Mouse (Mus musculus) heart, embryonic 10.5 days (tissue): ENCODE data around the gene Gls2. TPM values are rescaled to one million over a fixed set of nuclear protein-coding genes. Genes with fewer than 3 reads are reported as not detected.
"Not testable (repeated sequence)": the region's sequence is repeated elsewhere in the genome, so short reads cannot be mapped to it uniquely, and the experiment has no call there.

Experiments
- DNase-seq: peaks from one replicate; pipeline ENCODE4 v3.0.0-alpha.2; 2017; ENCODE audit warnings: low spot score
- H3K27ac ChIP-seq: fragments of 300-500 bp; sonication (generic); 2 replicates; pipeline ENCODE4 v1.5.1; 2016; ENCODE audit warnings: mild to moderate bottlenecking
- H3K27me3 ChIP-seq: fragments of 300-500 bp; sonication (generic); 2 replicates; pipeline ENCODE4 v1.6.1; 2016; ENCODE audit warnings: mild to moderate bottlenecking; ENCODE audit not compliant: poor library complexity, insufficient read depth, severe bottlenecking
- H3K36me3 ChIP-seq: fragments of 300-500 bp; sonication (generic); 2 replicates; pipeline ENCODE4 v1.6.1; 2016; ENCODE audit warnings: mild to moderate bottlenecking, moderate library complexity
- H3K4me1 ChIP-seq: fragments of 300-500 bp; sonication (generic); 2 replicates; pipeline ENCODE4 v1.6.1; 2016; ENCODE audit warnings: mild to moderate bottlenecking
- H3K4me3 ChIP-seq: fragments of 300-500 bp; sonication (generic); 2 replicates; pipeline ENCODE4 v1.5.1; 2016; ENCODE audit warnings: mild to moderate bottlenecking, moderate library complexity
- H3K9me3 ChIP-seq: fragments of 300-500 bp; sonication (generic); 2 replicates; pipeline ENCODE4 v1.6.1; 2016; ENCODE audit warnings: mild to moderate bottlenecking, moderate library complexity
- WGBS: fragments of 180-500 bp; shearing (Covaris S2); methylation state at CpG from one replicate; pipeline ENCODE4 v1.1.7; 2016; 5-methylcytosine and 5-hydroxymethylcytosine counted together
- polyA plus RNA-seq: library from polyadenylated mRNA; unstranded; fragments of >200 nt; fragmentation: Nextera tagmentation; extraction: Ambion mirVana; gene quantifications from 2 replicates; pipeline ENCODE4 v1.2.1, GENCODE M21; 2016

Gene Gls2
- 0.86 and 1.1 TPM in 2 replicates for polyA plus RNA-seq

DNA sequence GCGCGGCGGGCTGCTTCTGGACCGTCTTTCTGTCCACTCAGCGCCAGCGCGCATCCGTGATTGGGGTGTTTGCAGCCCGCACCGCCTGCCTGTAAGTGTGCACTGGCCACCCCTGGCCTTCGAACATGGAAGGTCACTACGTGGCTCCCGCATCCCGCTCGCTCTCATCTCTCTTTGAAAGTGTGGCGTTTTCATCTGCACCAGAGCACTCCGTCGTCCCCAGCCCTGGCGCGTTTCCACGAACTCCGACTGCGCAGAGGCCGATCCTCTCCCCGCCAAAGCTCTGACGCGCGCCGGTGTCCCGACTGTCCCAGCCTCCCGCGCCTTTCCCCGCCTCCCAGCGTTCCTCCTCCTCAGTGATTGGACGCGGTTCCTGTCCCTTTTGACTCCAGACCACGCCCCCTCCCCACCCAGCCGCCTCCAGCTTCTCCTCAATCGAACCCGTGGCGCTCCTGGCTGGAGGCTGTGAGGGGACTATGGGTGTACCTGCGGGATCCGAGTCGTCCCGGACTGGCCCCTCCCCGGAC is at the start of gene Gls2:
Gls2 (plus strand) TSS at position 434 of the 527 bp plus-strand sequence.
- no peaks in the 10 kb centered on the region for H3K9me3 ChIP-seq
- H3K27me3 ChIP-seq, result peaks cover 29% of the 10 kb centered on the region
- H3K4me3 ChIP-seq, result peak within 1 kb of the TSS; percentile 81
- H3K36me3 ChIP-seq, result no peaks in the 10 kb centered on the region
- peaks cover 19% of the 10 kb centered on the region for H3K4me1 ChIP-seq
- H3K27ac ChIP-seq, result peak within 1 kb of the TSS; percentile 85
- DNase-seq, result peak; percentile 99
- WGBS, result under 1% methylated on average over 46 of the region's 46 CpGs

DNA sequence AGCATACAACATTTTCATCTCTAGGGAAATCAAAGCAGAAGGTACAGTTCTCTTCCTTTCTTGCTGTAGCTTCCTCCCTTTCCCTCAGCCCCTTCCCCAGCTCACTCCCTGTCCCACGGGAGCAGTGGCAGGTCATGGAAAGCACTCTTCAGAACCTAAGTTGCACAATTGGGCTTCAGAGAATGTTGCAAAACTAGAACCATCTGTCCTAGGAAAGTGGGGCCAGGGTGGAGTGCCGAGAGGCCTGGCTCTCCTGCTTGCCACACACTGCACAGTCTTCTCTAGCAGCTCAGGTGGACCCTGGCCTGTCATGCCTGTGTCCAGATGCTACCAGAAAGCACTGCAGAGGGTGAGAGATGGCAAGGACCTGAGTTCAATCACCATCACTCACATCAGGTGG is 49.3 kb upstream of the Gls2 start:
- Histone ChIP-seq H3K36me3 (peaks cover 79% of the 10 kb centered on the region), H3K4me1 (peaks cover 10% of the 10 kb centered on the region), H3K4me3 (no peak overlapping the region), H3K27ac (no peak overlapping the region), H3K9me3 (no peaks in the 10 kb centered on the region), H3K27me3 (no peaks in the 10 kb centered on the region)
- WGBS, result 79% methylated on average over 2 of the region's 2 CpGs
- no peak for DNase-seq

DNA sequence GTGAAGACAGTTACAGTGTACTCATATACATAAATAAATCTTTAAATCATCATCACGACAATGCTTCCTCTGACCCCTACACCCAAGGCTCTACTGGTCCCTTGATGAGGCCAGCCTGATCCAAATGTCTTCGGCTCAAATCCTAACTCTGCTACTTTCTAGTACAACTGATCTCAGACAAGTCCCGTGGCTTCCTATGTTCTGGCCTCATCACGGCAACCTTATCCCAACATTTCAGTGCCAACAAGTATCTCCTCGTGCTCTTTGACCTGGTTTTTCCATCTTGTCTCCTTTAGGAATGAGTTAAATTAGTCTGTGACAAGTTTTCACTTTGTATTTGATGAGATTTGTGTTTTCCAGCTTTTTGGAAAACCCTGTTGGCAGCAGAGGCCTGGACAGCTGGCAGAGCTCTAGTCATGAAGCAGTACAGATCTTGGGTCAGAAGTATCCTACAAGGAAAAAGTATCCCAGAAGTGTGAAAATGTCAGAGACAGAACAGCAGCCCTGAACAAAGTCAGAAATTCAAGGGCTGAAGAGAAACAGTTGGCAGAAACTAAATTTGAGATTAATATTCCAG is 45.4 kb upstream of the Gls2 start:
- no peaks in the 10 kb centered on the region for H3K27me3 ChIP-seq
- H3K4me1 ChIP-seq, result peaks cover 13% of the 10 kb centered on the region
- peaks cover 49% of the 10 kb centered on the region for H3K36me3 ChIP-seq
- no peaks in the 10 kb centered on the region for H3K9me3 ChIP-seq
- H3K4me3 ChIP-seq, result no peak overlapping the region
- DNase-seq, result no peak
- H3K27ac ChIP-seq, result peak overlapping the region; percentile 83; the same call in 1 of the 2 replicates
- WGBS, result 89% methylated on average over 5 of the region's 5 CpGs

DNA sequence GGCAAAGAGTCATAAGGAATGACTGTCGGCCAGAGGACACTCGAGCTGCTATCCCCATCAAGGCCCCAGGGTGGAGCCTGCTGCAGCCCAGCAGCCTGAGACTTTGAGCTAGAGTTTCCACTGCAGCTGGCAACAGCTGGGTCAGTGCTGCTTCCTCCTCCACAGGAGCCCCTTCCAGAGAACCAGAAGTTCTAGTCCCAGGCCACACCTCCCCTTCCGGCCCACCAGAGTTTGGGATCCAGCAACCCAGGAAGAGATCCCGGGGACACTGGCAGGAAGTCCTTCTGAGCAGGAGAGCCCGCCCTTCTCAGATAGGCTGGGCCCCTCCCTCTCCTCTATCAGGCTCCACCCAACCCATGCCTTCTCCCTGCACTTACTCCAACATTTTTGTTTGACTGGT is 44.7 kb upstream of the Gls2 start:
- H3K36me3 ChIP-seq, result peaks cover 43% of the 10 kb centered on the region
- peaks cover 13% of the 10 kb centered on the region for H3K4me1 ChIP-seq
- no peaks in the 10 kb centered on the region for H3K27me3 ChIP-seq
- H3K9me3 ChIP-seq, result no peaks in the 10 kb centered on the region
- peak; percentile 95 for DNase-seq
- H3K4me3 ChIP-seq, result peak overlapping the region; percentile 41
- peak overlapping the region; percentile 83 for H3K27ac ChIP-seq
- WGBS, result 5% methylated on average over 5 of the region's 5 CpGs

DNA sequence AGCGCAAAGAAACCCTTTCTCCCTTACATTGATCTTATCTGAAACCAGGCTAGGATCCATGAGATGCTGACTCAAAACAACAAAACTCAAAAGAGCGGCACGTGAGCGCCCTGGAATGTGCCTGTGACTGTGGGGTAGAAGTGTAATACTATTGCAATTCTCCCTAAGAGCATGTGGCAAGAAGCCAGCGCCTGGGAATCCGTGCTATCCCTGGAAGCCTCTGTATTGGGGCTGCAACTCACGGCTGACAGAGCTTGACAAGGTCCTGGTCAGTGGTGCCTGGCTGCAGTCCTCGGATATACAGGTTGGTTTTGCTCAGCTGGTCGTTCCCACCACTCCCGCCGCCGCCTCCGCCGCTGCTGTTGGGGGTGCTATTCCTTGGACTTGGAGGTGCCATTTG is 43.3 kb upstream of the Gls2 start:
- 70% methylated on average over 14 of the region's 14 CpGs for WGBS
- Histone ChIP-seq H3K27me3 (no peaks in the 10 kb centered on the region), H3K27ac (no peak overlapping the region), H3K4me1 (peaks cover 13% of the 10 kb centered on the region), H3K36me3 (peaks cover 29% of the 10 kb centered on the region), H3K4me3 (no peak overlapping the region), H3K9me3 (no peaks in the 10 kb centered on the region)
- DNase-seq, result no peak

DNA sequence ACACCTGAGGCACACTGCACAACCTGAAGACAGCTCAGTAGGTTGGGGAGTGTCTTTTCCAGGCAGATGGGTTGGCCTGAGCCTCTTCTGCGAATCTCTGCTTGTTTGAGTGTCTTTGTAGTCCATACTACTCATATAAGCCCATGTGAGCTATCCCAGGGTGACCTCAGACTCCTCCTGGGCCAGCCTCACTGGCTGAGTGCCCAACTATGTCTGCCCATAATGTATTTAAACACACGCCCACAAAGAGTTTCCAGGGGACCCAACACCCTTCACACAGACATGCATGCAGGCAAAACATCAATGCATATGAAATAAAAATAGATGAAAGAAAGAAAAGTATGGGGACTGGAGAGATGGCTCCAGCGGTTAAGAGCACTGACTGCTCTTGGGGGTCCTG is 40.3 kb upstream of the Gls2 start:
- DNase-seq, result no peak
- Histone ChIP-seq H3K27me3 (no peaks in the 10 kb centered on the region), H3K4me1 (peaks cover 13% of the 10 kb centered on the region), H3K27ac (no peak overlapping the region), H3K36me3 (peaks cover 16% of the 10 kb centered on the region), H3K9me3 (no peaks in the 10 kb centered on the region), H3K4me3 (no peak overlapping the region)
- WGBS, result 83% methylated on average over 3 of the region's 3 CpGs

DNA sequence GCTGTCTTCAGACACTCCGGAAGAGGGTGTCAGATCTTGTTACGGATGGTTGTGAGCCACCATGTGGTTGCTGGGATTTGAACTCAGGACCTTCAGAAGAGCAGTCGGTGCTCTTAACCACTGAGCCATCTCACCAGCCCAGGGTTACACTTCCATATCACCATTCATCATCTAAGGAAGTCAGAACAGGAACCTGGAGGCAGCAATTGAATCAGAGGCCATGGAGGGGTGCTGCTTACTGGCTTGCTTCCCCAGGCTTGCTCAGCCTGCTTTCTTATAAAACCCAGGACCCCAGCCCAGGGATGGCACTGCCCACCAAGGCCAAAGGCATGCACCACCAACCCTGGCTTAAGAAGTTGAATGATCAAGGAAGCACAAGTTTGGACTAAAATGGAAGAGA is 28.5 kb upstream of the Gls2 start:
- not testable (repeated sequence) for H3K9me3 ChIP-seq, H3K27ac ChIP-seq, H3K4me3 ChIP-seq, DNase-seq, H3K27me3 ChIP-seq, H3K4me1 ChIP-seq
- H3K36me3 ChIP-seq, result peaks cover 18% of the 10 kb centered on the region
- WGBS, result 85% methylated on average over 3 of the region's 3 CpGs

DNA sequence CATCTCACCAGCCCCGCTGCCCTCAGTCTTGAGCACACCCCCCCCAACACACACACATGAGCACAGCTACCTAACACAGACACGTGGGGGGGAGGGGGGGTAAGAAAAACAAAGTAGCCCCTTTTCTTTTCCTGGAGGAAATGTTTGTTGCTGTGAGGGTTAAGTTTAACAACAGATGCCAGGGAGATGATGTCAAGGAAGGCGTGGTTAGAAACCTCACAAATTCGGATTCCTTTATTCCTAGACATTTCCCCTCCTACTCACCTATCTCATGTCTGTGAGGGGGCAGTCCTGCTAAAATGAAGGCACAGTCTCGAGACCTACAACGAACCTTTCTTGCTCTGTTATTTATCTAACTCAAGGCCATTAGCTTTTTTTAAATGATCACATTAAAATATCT is 27.2 kb upstream of the Gls2 start:
- H3K4me3 ChIP-seq, result no peak overlapping the region
- no peaks in the 10 kb centered on the region for H3K9me3 ChIP-seq
- H3K27me3 ChIP-seq, result no peaks in the 10 kb centered on the region
- 0 out of 2 replicates have a peak, but pooled peaks cover 10% of the 10 kb centered on the region for H3K4me1 ChIP-seq
- H3K36me3 ChIP-seq, result peaks cover 20% of the 10 kb centered on the region
- no peak overlapping the region; the same call in 1 of the 2 replicates for H3K27ac ChIP-seq
- WGBS, result 38% methylated on average over 6 of the region's 6 CpGs
- no peak for DNase-seq

DNA sequence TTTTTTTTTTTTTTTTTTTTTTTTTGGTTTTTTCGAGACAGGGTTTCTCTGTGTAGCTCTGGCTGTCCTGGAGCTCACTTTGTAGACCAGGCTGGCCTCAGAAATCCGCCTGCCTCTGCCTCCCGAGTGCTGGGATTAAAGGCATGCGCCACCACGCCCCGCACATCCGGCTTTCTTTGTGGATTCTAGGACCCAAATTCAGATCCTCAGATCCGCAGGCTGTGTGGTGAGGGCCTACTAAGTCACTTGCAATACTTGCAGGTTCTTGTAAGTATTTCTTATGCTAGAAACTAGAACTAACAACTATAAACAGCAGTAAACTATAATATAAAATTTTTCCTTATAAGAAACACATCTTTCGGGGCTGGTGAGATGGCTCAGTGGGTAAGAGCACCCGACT is 22.9 kb upstream of the Gls2 start:
- H3K36me3 ChIP-seq, H3K27me3 ChIP-seq, DNase-seq, H3K27ac ChIP-seq, H3K9me3 ChIP-seq, H3K4me3 ChIP-seq: not testable (repeated sequence)
- 95% methylated on average over 10 of the region's 10 CpGs for WGBS
- H3K4me1 ChIP-seq, result peaks cover 15% of the 10 kb centered on the region

DNA sequence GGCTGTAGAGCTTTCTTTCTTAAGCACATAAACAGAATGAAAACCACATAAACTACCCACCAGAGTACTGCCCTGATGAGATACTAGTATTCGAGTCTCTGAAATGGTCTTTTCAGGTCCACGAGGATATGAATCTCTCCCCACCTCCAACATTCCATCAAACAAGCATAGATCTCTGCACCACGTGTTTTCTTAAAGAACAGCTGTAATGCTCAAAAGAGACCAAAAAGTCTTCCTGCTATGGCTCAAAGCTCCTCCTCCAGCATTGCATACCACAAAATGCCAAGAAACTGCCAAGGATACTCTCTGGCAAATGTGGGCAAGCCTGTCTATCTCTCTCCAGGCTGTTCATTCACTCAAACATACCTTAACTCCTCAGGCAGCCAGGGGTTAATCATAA is 19.0 kb upstream of the Gls2 start:
- peaks cover 24% of the 10 kb centered on the region for H3K4me1 ChIP-seq
- H3K9me3 ChIP-seq, result no peaks in the 10 kb centered on the region
- no peaks in the 10 kb centered on the region for H3K27me3 ChIP-seq
- peak overlapping the region; percentile 91 for H3K27ac ChIP-seq
- peak overlapping the region; percentile 78 for H3K4me3 ChIP-seq
- WGBS, result 9% methylated on average over 3 of the region's 3 CpGs
- 0 out of 2 replicates have a peak, but pooled peaks cover 6% of the 10 kb centered on the region for H3K36me3 ChIP-seq
- DNase-seq, result no peak

DNA sequence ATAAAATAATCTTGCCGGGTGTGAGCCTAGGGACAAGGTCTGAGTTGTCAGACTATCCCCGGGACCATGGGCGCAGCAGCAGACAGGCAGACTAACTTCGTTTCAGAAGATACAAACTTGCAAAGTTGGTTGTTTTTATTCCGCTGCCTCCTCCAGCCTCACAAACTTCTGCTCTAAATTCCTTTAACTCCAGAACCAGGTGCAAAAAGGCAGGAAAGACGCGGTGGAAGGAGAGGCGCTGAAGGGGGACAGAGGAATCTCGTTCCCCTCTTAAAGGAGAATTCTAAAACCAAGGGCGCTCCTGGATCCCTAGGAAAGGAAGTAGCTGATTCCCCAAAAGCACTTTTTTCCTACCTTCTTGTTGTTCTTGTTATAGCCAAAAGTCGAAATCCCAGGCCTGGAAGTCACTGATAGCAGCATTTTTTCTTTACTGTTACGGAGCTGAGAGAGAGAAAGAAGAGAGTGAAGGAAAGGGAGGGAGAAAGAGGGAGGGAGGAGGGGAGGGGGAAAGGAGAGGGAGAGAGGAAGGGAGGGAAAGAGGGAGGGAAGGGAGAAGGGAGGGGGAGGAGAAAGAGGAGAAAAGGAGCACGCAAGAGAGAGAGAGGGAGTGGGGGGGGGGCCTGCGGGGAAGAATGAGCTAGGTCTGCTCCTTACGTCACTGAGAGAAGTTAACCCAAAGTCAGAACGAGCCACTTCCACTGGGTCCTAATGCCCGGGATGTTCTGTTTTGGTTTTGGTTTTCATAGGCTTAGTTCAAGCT is 18.1 kb upstream of the Gls2 start:
- no peaks in the 10 kb centered on the region for H3K27me3 ChIP-seq
- peak overlapping the region; percentile 91 for H3K27ac ChIP-seq
- H3K9me3 ChIP-seq, result no peaks in the 10 kb centered on the region
- H3K4me1 ChIP-seq, result peaks cover 24% of the 10 kb centered on the region
- H3K36me3 ChIP-seq, result 0 out of 2 replicates have a peak, but pooled peaks cover 6% of the 10 kb centered on the region
- DNase-seq, result peak; percentile 94
- peak overlapping the region; percentile 78 for H3K4me3 ChIP-seq
- under 1% methylated on average over 17 of the region's 17 CpGs for WGBS

DNA sequence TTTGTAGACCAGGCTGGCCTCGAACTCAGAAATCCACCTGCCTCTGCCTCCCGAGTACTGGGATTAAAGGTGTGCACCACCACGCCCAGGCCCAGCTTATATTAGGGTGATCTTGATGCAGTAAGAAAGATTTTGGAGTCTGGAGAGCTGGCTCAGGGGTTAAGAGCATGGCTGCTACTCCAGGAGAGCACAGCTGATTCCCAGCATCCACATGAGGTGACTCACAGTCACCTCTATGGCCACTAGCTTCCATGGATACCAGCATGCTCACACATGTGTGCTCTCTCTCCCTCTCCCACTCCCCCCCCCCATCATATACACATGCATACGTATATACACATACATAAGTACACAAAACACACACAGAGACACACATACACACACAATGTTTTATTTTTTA is 16.9 kb upstream of the Gls2 start:
- H3K27ac ChIP-seq, result no peak overlapping the region
- H3K4me1 ChIP-seq, result peaks cover 24% of the 10 kb centered on the region
- H3K27me3 ChIP-seq, result no peaks in the 10 kb centered on the region
- 80% methylated on average over 4 of the region's 4 CpGs for WGBS
- H3K36me3 ChIP-seq, result no peaks in the 10 kb centered on the region
- H3K9me3 ChIP-seq, result no peaks in the 10 kb centered on the region
- DNase-seq, result no peak
- H3K4me3 ChIP-seq, result no peak overlapping the region

DNA sequence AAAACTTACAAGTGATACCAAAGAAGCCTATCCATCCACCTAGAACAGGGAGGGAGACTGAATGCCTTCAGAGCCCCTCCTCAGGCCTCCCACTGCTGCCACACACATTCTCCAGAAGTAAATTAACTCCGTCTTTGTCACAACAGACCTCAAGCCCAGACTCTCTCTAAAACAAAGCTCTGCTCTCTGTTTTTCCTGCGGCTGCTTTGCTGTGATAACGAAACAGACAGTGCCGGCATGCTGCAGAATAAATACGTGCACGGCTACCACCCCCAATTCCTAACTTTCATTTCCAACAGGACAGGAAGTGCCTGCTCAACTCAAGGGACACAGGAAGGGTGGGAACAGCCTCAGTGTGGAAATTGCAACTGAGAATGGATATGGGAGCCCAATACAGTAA is 14.3 kb upstream of the Gls2 start, which contains the start of gene Rbms2:
Rbms2 (minus strand) TSS at position 309 of the 400 bp plus-strand sequence.
- H3K27me3 ChIP-seq, result no peaks in the 10 kb centered on the region
- 0% methylated on average over 6 of the region's 6 CpGs for WGBS
- H3K4me3 ChIP-seq, result peak within 1 kb of the TSS; percentile 51
- DNase-seq, result no peak
- peak within 1 kb of the TSS; percentile 87 for H3K27ac ChIP-seq
- peaks cover 16% of the 10 kb centered on the region for H3K4me1 ChIP-seq
- no peaks in the 10 kb centered on the region for H3K9me3 ChIP-seq
- no peaks in the 10 kb centered on the region for H3K36me3 ChIP-seq
